Mouse (Mus musculus) heart, embryonic 15.5 days (tissue): Measurements from ENCODE around the gene Dock1. TPM values are rescaled to one million over a fixed set of nuclear protein-coding genes. Genes with fewer than 3 reads are reported as not detected.
A peak's percentile ranks its signal among the peaks of the same experiment; 100 is the strongest.

Source experiments
- ATAC-seq: fragments of 200-750 bp; cut with Nextera tagmentation; replicated peaks from 2 replicates; pipeline ENCODE4 v1.8.0; 2017; ENCODE audit warnings: low read depth, moderate TSS enrichment; ENCODE audit not compliant: insufficient number of reproducible peaks, insufficient read depth, low FRiP score
- H3K27ac ChIP-seq: fragments of 300-500 bp; sonication (generic); 2 replicates; pipeline ENCODE4 v1.5.1; 2015; ENCODE audit warnings: mild to moderate bottlenecking, inconsistent platforms
- H3K27me3 ChIP-seq: fragments of 300-500 bp; sonication (generic); 2 replicates; pipeline ENCODE4 v1.6.1; 2015; ENCODE audit warnings: inconsistent platforms
- H3K36me3 ChIP-seq: fragments of 300-500 bp; sonication (generic); 2 replicates; pipeline ENCODE4 v1.6.1; 2015; ENCODE audit warnings: mild to moderate bottlenecking, inconsistent platforms
- H3K4me1 ChIP-seq: fragments of 300-500 bp; sonication (generic); replicated peaks from 2 replicates; pipeline ENCODE4 v1.6.1; 2015; ENCODE audit warnings: inconsistent platforms
- H3K4me2 ChIP-seq: fragments of 300-500 bp; sonication (generic); 2 replicates; pipeline ENCODE4 v1.6.1; 2015; ENCODE audit warnings: inconsistent platforms, mild to moderate bottlenecking, moderate library complexity
- H3K4me3 ChIP-seq: fragments of 300-500 bp; sonication (generic); 2 replicates; pipeline ENCODE4 v1.5.1; 2015; ENCODE audit warnings: mild to moderate bottlenecking, inconsistent platforms
- H3K9ac ChIP-seq: fragments of 300-500 bp; sonication (generic); 2 replicates; pipeline ENCODE4 v1.6.1; 2015; ENCODE audit warnings: mild to moderate bottlenecking, inconsistent platforms
- H3K9me3 ChIP-seq: fragments of 300-500 bp; sonication (generic); replicated peaks from 2 replicates; pipeline ENCODE4 v1.6.1; 2016; ENCODE audit warnings: inconsistent platforms
- WGBS: fragments of 180-500 bp; shearing (Covaris S2); methylation state at CpG from one replicate; pipeline ENCODE4 v1.1.7; 2015; ENCODE audit warnings: mixed read lengths; 5-methylcytosine and 5-hydroxymethylcytosine counted together
- polyA plus RNA-seq: library from polyadenylated mRNA; unstranded; fragments of >200 nt; fragmentation: Nextera tagmentation; extraction: Ambion mirVana; gene quantifications from 2 replicates; pipeline ENCODE4 v1.2.1, GENCODE M21; 2015

Dock1 gene
- polyA plus RNA-seq, 1 experiment from 2014 or later = 18.3 TPM

GRCm38 (mm10) chr7:134724841-134725240, 54.4 kb downstream of the Dock1 start:
- Histone ChIP-seq H3K4me1 (peaks cover 35% of the 10 kb centered on the region), H3K4me2 (peak overlapping the region; percentile 30; the same call in 1 of the 2 replicates)
- no peak for ATAC-seq

GRCm38 (mm10) chr7:134725551-134726529, 55.4 kb downstream of the Dock1 start:
- peak overlapping the region; percentile 63 for H3K27ac ChIP-seq

More at GRCm38 (mm10) chr7:134724841-134725240, 54.4 kb downstream of the Dock1 start:
- H3K27me3 ChIP-seq = no peaks in the 10 kb centered on the region
- H3K36me3 ChIP-seq = no peaks in the 10 kb centered on the region
- H3K9me3 ChIP-seq = no peaks in the 10 kb centered on the region
- WGBS = 48% methylated on average over 7 of the region's 7 CpGs
- no peak overlapping the region for H3K9ac ChIP-seq
- peak overlapping the region; percentile 63; the same call in 1 of the 2 replicates for H3K27ac ChIP-seq
- no peak overlapping the region for H3K4me3 ChIP-seq

GRCm38 (mm10) chr7:134726530-134727258, 56.2 kb downstream of the Dock1 start:
- Histone ChIP-seq H3K9ac (no peak overlapping the region), H3K4me1 (peaks cover 32% of the 10 kb centered on the region)
- WGBS = 85% methylated on average over 5 of the region's 5 CpGs

More at GRCm38 (mm10) chr7:134725551-134726529, 55.4 kb downstream of the Dock1 start:
- Histone ChIP-seq H3K9ac (no peak overlapping the region), H3K4me1 (peaks cover 32% of the 10 kb centered on the region), H3K4me2 (peak overlapping the region; percentile 30; the same call in 1 of the 2 replicates), H3K4me3 (no peak overlapping the region), H3K9me3 (no peaks in the 10 kb centered on the region), H3K36me3 (0 out of 2 replicates have a peak, but pooled peaks cover 3% of the 10 kb centered on the region), H3K27me3 (no peaks in the 10 kb centered on the region)
- 31% methylated on average over 11 of the region's 11 CpGs for WGBS
- no peak for ATAC-seq

GRCm38 (mm10) chr7:134729348-134729747, 58.9 kb downstream of the Dock1 start:
- H3K27ac ChIP-seq = no peak overlapping the region
- peaks cover 3% of the 10 kb centered on the region; the same call in 1 of the 2 replicates for H3K36me3 ChIP-seq
- no peak for ATAC-seq
- H3K9me3 ChIP-seq = no peaks in the 10 kb centered on the region
- no peak overlapping the region for H3K4me3 ChIP-seq
- H3K9ac ChIP-seq = no peak overlapping the region
- H3K27me3 ChIP-seq = no peaks in the 10 kb centered on the region
- no peak overlapping the region for H3K4me2 ChIP-seq
- peaks cover 22% of the 10 kb centered on the region for H3K4me1 ChIP-seq

More at GRCm38 (mm10) chr7:134726530-134727258, 56.2 kb downstream of the Dock1 start:
- H3K9me3 ChIP-seq = no peaks in the 10 kb centered on the region
- no peak overlapping the region for H3K4me2 ChIP-seq
- H3K4me3 ChIP-seq = no peak overlapping the region
- no peaks in the 10 kb centered on the region for H3K27me3 ChIP-seq
- 0 out of 2 replicates have a peak, but pooled peaks cover 3% of the 10 kb centered on the region for H3K36me3 ChIP-seq
- no peak for ATAC-seq
- no peak overlapping the region for H3K27ac ChIP-seq

GRCm38 (mm10) chr7:134730406-134731126, 60.1 kb downstream of the Dock1 start:
- Histone ChIP-seq H3K9ac (no peak overlapping the region), H3K4me3 (no peak overlapping the region), H3K27me3 (no peaks in the 10 kb centered on the region), H3K36me3 (peaks cover 8% of the 10 kb centered on the region; the same call in 1 of the 2 replicates), H3K9me3 (no peaks in the 10 kb centered on the region), H3K27ac (no peak overlapping the region), H3K4me1 (peaks cover 14% of the 10 kb centered on the region), H3K4me2 (no peak overlapping the region)
- WGBS = 83% methylated on average over 3 of the region's 3 CpGs
- ATAC-seq = no peak

- Histone ChIP-seq H3K9ac (no peak overlapping the region), H3K9me3 (no peaks in the 10 kb centered on the region), H3K27me3 (no peaks in the 10 kb centered on the region), H3K4me1 (no peaks in the 10 kb centered on the region), H3K4me2 (no peak overlapping the region), H3K36me3 (peaks cover 63% of the 10 kb centered on the region), H3K27ac (no peak overlapping the region), H3K4me3 (no peak overlapping the region)
- WGBS = 89% methylated on average over 4 of the region's 4 CpGs
- no peak for ATAC-seq
Observed at GRCm38 (mm10) chr7:134747059-134747458, 76.6 kb downstream of the Dock1 start.

- H3K4me3 ChIP-seq = no peak overlapping the region
- peaks cover 64% of the 10 kb centered on the region for H3K36me3 ChIP-seq
- WGBS = 90% methylated on average over 3 of the region's 3 CpGs
Observed at GRCm38 (mm10) chr7:134748376-134748775, 77.9 kb downstream of the Dock1 start.

GRCm38 (mm10) chr7:134749613-134750012, 79.2 kb downstream of the Dock1 start:
- no peaks in the 10 kb centered on the region for H3K27me3 ChIP-seq
- H3K4me3 ChIP-seq = no peak overlapping the region
- no peaks in the 10 kb centered on the region for H3K9me3 ChIP-seq
- no peaks in the 10 kb centered on the region for H3K4me1 ChIP-seq
- no peak overlapping the region for H3K4me2 ChIP-seq
- 88% methylated on average over 1 of the region's 1 CpGs for WGBS
- H3K27ac ChIP-seq = no peak overlapping the region
- ATAC-seq = no peak
- no peak overlapping the region for H3K9ac ChIP-seq
- H3K36me3 ChIP-seq = peaks cover 55% of the 10 kb centered on the region

More at GRCm38 (mm10) chr7:134748376-134748775, 77.9 kb downstream of the Dock1 start:
- Histone ChIP-seq H3K27me3 (no peaks in the 10 kb centered on the region), H3K9me3 (no peaks in the 10 kb centered on the region), H3K4me1 (no peaks in the 10 kb centered on the region), H3K9ac (no peak overlapping the region), H3K27ac (no peak overlapping the region), H3K4me2 (no peak overlapping the region)
- ATAC-seq = no peak

- no peak overlapping the region for H3K4me3 ChIP-seq
- ATAC-seq = no peak
- no peak overlapping the region for H3K27ac ChIP-seq
- 92% methylated on average over 3 of the region's 3 CpGs for WGBS
- H3K27me3 ChIP-seq = no peaks in the 10 kb centered on the region
- H3K9ac ChIP-seq = no peak overlapping the region
- no peaks in the 10 kb centered on the region for H3K4me1 ChIP-seq
- no peaks in the 10 kb centered on the region for H3K9me3 ChIP-seq
- H3K4me2 ChIP-seq = no peak overlapping the region
- H3K36me3 ChIP-seq = peaks cover 56% of the 10 kb centered on the region
Observed at GRCm38 (mm10) chr7:134751496-134751895, 81.0 kb downstream of the Dock1 start.

GRCm38 (mm10) chr7:134753417-134753816, 83.0 kb downstream of the Dock1 start:
- no peak for ATAC-seq
- H3K4me2 ChIP-seq = no peak overlapping the region
- no peak overlapping the region for H3K27ac ChIP-seq
- H3K4me1 ChIP-seq = no peaks in the 10 kb centered on the region
- H3K4me3 ChIP-seq = no peak overlapping the region
- H3K9ac ChIP-seq = no peak overlapping the region
- H3K27me3 ChIP-seq = no peaks in the 10 kb centered on the region
- WGBS = 70% methylated on average over 5 of the region's 5 CpGs
- no peaks in the 10 kb centered on the region for H3K9me3 ChIP-seq
- H3K36me3 ChIP-seq = peaks cover 46% of the 10 kb centered on the region
